Mouse (Mus musculus) lung, postnatal 14 days (tissue): ENCODE measurements around the gene Pcsk5.
"Not testable (repeated sequence)": the region's sequence is repeated elsewhere in the genome, so short reads cannot be mapped to it uniquely, and the experiment has no call there.

Source experiments
- DNase-seq: peaks from one replicate; pipeline ENCODE4 v3.0.0; 2021

Gene Pcsk5

GRCm38 (mm10) chr19:17566097-17566496 is 271.3 kb downstream of the Pcsk5 start:
- DNase-seq = no peak

GRCm38 (mm10) chr19:17558764-17559163 is 278.7 kb downstream of the Pcsk5 start:
- DNase-seq = no peak

- peak; percentile 26 for DNase-seq
Measured at GRCm38 (mm10) chr19:17555159-17555558, 282.3 kb downstream of the Pcsk5 start.

GRCm38 (mm10) chr19:17554571-17554970 is 282.9 kb downstream of the Pcsk5 start:
- no peak for DNase-seq

- DNase-seq = no peak
Measured at GRCm38 (mm10) chr19:17553396-17554100, 283.9 kb downstream of the Pcsk5 start.

- DNase-seq = no peak
Measured at GRCm38 (mm10) chr19:17528746-17529532, 308.5 kb downstream of the Pcsk5 start.

- DNase-seq = no peak
Measured at GRCm38 (mm10) chr19:17525558-17525957, 311.9 kb downstream of the Pcsk5 start.

- no peak for DNase-seq
Measured at GRCm38 (mm10) chr19:17514456-17514855, 323.0 kb downstream of the Pcsk5 start.

- DNase-seq = no peak
Measured at GRCm38 (mm10) chr19:17511283-17511682, 326.1 kb downstream of the Pcsk5 start.

- no peak for DNase-seq
Measured at GRCm38 (mm10) chr19:17504212-17504611, 333.2 kb downstream of the Pcsk5 start.

- peak; percentile 29 for DNase-seq
Measured at GRCm38 (mm10) chr19:17498586-17499235, 338.7 kb downstream of the Pcsk5 start.

- no peak for DNase-seq
Measured at GRCm38 (mm10) chr19:17496131-17496530, 341.3 kb downstream of the Pcsk5 start.

- DNase-seq = no peak
Measured at GRCm38 (mm10) chr19:17491822-17492544, 345.4 kb downstream of the Pcsk5 start.

- DNase-seq = no peak
Measured at GRCm38 (mm10) chr19:17491322-17491721, 346.1 kb downstream of the Pcsk5 start.

- DNase-seq = no peak
Measured at GRCm38 (mm10) chr19:17489866-17490141, 347.6 kb downstream of the Pcsk5 start.

GRCm38 (mm10) chr19:17489041-17489865 is 348.2 kb downstream of the Pcsk5 start:
- DNase-seq = no peak

GRCm38 (mm10) chr19:17482126-17482790 is 355.2 kb downstream of the Pcsk5 start:
- no peak for DNase-seq

- no peak for DNase-seq
Measured at GRCm38 (mm10) chr19:17479471-17479870, 358.0 kb downstream of the Pcsk5 start.

GRCm38 (mm10) chr19:17476021-17476420 is 361.4 kb downstream of the Pcsk5 start:
- DNase-seq = no peak

GRCm38 (mm10) chr19:17473138-17473537 is 364.3 kb downstream of the Pcsk5 start:
- not testable (repeated sequence) for DNase-seq

GRCm38 (mm10) chr19:17471861-17472260 is 365.6 kb downstream of the Pcsk5 start:
- no peak for DNase-seq

- no peak for DNase-seq
Measured at GRCm38 (mm10) chr19:17471196-17471595, 366.2 kb downstream of the Pcsk5 start.
